In genomic region chr17:51831702-51832420, GRCm38 (mm10) we compare ENCODE assay signal across 8 mouse cellular contexts. TPM values are rescaled to one million over a fixed set of nuclear protein-coding genes. Genes with fewer than 3 reads are reported as not detected.
DNase-seq lines count a peak whose midpoint lies in the region; ATAC-seq lines count a peak whose summit lies in the region.

No protein-coding gene starts in this region.

- intact Hi-C loops in gastrocnemius, postnatal 14 days (cut with DNase I; ENCODE audit: low total_unique reads), result no loop called here

- under 1% methylated on average over 57 of the region's 57 CpGs for WGBS in midbrain, embryonic 15.5 days

- peaks cover 26% of the 10 kb centered on the region for H3K27me3 ChIP-seq in midbrain, embryonic 15.5 days (replicated peaks)

- H3K9ac ChIP-seq in midbrain, embryonic 15.5 days, result peak overlapping the region; percentile 70

- DNase-seq in adrenal gland, adult 18-20 months (ENCODE audit: low spot score in 2 of 2), result peak; percentile 36 to 40
- no peak for DNase-seq in adrenal gland, adult 8-10 months
- DNase-seq in spleen, adult 18-20 months, result peak; percentile 22 to 58
- DNase-seq in spleen, adult 12 weeks (ENCODE audit: low spot score), result no peak
- peak; percentile 8 for DNase-seq in gastrocnemius, postnatal 14 days
- peak; percentile 2 to 38 for DNase-seq in kidney, postnatal 25 days
- peak; percentile 79 for DNase-seq in thymus, postnatal 4 days

- H3K4me3 ChIP-seq in midbrain, embryonic 15.5 days, result peak overlapping the region; percentile 75

- peaks cover 24% of the 10 kb centered on the region for H3K4me1 ChIP-seq in midbrain, embryonic 15.5 days

- no peak overlapping the region for H3K27ac ChIP-seq in midbrain, embryonic 15.5 days

- peak; percentile 40 for ATAC-seq in midbrain, embryonic 15.5 days (replicated peaks)

- no peaks in the 10 kb centered on the region for H3K9me3 ChIP-seq in midbrain, embryonic 15.5 days

- H3K4me2 ChIP-seq in midbrain, embryonic 15.5 days, result peak overlapping the region; percentile 99

- H3K36me3 ChIP-seq in midbrain, embryonic 15.5 days (replicated peaks), result no peaks in the 10 kb centered on the region

RNA-seq across cellular contexts. Expression of gene Satb1, which starts 1.2 kb away (rescaled TPM):
- 10 to 100 TPM; 16.3 to 22.2 TPM for total RNA-seq in adrenal gland, adult 18-20 months (2021)
- 10 to 100 TPM; 27.1 to 31.6 (median 28.1) TPM for total RNA-seq in adrenal gland, adult 8-10 months (2022)
- total RNA-seq in gastrocnemius, postnatal 14 days (2021), result 10 to 100 TPM; 58.6 to 67.1 TPM
- 21.5 and 24.1 TPM in 2 replicates for polyA plus RNA-seq in midbrain, embryonic 15.5 days (2015; fragmentation: Nextera tagmentation; extraction: Ambion mirVana)

Comparison
In these comparisons a context has a peak if more than half of its experiments do, and no peak if none do; other contexts are left out.
1. DNase-seq: peak in adrenal gland, adult 18-20 months (2 of 2), spleen, adult 18-20 months (2 of 2), gastrocnemius, postnatal 14 days (single experiment), kidney, postnatal 25 days (2 of 2) and thymus, postnatal 4 days (single experiment); none in adrenal gland, adult 8-10 months (single experiment) and spleen, adult 12 weeks (single experiment).